Mouse (Mus musculus): ENCODE measurements around the gene Zfp661.
"Not testable (repeated sequence)": the region's sequence is repeated elsewhere in the genome, so short reads cannot be mapped to it uniquely, and the experiment has no call there.

Zfp661 gene

DNA sequence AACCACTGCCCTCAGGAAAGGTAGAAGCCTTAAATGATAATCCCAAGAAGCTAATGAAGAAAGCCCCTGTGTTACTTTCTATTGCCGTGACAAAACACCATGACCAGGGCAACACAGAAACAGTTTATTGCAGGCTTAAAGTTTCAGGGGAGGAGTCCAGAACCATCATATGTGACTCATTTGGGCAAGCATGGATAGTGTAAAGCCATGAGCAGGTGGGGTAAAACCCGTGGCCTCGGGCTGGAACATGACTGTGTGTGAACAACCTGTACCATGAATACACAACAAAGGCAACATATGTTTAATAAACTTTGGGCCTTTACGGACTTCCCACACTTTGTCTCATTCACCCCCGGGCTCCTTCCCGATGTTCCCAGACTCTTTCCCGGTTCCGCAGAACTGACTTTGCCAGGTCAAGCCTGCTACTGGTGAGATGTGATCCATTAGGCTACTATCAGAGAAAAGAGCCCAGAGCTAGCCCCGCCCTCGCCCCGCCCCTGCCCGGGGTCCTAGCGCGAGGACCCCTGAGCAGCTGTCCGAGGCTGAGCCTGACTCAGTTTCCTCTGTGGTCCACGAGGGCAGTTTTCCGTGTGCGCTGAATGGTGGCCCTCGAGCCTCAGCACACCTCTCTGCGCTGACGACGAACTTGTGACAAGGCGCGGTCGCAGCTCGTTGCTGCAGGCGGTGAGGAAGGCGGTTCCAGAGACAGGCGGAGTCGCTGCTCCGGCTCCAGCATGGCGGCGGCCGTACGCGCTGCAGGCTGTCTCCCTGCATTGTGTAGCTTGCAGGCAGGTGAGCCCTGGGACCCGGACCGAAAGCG is at the start of gene Zfp661, which contains the start of gene Mrps5:
TSS of gene Zfp661 (minus strand) at position 401 of the 820 bp plus-strand sequence.
TSS of gene Mrps5 (plus strand) at position 529 of the 820 bp plus-strand sequence.
- DNase-seq (ENCODE audit: extremely low read depth, insufficient read length, low spot score): peak; percentile 89

DNA sequence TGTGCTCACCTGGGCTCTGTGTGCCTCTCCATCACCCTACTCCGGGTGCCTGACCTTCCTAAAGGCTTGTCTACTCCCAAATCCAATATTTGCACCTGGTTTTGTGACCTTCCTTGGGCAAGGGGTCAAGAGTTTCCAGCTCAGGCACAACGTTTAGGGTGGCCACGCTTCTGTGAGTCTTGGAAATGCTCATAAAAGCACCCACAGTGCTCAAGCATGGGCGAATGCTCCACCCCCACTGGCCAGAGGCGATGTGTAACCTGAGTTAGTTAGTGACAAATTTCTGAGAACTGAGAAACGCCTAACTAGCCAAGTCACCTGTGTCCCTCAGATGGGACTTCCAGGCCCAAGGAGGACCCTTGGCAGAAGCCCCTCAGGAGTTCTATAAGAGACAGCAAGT is 48.7 kb upstream of the Zfp661 start:
- DNase-seq (ENCODE audit: extremely low read depth, insufficient read length, low spot score): no peak

DNA sequence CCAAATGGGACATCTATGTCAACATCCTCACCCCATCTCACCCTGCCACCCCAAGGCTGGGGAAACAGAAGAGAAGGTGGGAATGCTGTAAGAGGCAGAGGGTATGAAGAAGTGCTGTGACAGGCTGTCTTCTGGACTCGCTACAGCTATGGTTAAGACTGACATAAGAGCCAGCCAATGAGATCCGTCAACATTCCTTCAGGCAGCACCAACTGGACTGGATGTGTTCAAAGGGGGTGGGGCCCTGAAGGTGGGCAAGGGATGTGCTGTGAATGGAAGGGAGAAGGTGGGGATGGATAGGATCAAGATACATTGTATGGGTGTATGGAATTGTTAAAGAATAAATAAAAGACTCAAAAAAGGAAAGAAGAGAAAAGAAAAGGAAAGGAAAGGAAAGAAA is 45.7 kb upstream of the Zfp661 start:
- no peak for DNase-seq (ENCODE audit: extremely low read depth, insufficient read length, low spot score)

DNA sequence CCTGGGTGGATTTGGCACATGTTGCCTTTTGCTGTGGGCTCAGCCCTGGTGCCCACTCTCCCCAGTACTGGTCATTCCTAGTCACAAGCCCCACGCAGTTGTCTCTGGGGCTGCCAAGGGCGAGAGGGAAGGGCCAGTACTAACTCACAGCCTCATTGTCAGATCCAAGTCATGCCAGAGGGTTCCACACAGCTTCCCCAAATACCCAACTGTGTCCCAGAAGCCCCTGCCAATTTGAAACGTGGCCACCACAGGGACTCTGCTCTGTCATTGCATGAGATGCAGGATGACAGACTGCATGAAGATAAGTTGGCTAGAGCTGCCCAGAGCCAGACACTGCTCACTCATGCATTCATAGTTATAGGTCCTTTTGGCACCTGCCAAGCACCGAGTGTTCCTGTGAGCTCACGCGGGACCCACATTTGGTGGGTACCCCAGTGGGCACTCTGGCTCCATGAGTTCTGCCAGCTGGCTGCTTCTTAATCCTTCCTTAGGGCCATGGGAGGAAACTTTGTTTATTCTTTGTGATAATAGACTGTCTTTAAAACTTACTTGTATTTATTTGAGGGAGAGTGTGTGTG is 41.2 kb upstream of the Zfp661 start:
- no peak for DNase-seq (ENCODE audit: extremely low read depth, insufficient read length, low spot score)

DNA sequence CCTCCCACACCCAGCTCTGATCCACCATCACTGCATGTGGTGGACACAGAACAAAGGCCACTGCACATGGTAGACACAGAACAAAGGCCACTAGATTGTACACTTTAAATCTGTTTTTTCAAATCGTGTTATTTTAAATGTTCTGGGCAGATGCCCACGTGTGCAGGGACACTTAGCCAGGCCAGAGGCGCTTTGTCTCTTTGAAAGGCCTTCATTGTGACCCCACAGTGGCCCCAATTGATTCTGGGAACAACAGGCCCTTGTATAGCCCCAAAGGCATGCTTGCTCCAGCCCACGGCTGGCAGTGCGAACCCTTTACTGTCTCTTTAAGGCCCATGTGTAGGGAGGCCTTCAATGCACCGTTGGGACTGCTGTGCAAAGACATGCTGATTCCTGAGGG is 40.5 kb upstream of the Zfp661 start:
- DNase-seq (ENCODE audit: extremely low read depth, insufficient read length, low spot score): no peak

DNA sequence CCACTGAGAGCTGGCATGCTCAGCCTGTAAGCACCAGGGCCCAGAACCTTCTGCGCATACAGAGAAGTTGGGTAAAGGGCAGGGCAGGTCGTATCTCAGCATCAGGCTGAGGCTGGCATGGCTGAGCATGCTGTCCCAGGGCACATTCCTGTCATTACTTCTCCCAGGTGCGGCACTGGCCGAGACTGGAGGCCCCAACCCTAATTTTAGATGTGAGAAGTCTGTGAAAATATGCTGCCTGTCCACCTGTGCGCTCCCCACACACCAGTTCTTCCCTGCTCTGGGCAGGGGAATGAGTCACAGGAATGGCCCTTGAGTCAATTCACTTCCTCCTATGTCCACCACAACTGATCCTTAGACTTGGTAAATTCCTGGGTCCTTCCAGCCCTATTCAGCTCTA is 38.8 kb upstream of the Zfp661 start:
- DNase-seq (ENCODE audit: extremely low read depth, insufficient read length, low spot score): peak; percentile 45

DNA sequence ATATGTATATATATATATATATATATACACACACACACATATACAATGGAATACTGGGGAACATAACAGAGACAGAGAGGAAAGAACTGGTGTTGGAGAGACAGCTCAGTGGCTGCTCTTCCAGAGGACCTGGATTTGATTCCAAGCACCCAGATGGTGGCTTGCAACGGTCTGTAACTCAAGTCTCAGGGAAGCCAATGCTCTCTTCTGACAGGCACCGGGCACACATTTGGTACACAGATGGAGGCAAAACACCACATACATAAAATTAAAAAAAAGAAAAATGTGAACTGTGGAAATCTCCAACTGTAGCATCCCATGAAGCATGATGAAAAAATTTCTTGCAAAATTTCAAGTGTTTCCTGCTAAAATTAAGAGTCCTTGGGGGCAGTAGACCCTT is 37.9 kb upstream of the Zfp661 start:
- no peak for DNase-seq (ENCODE audit: extremely low read depth, insufficient read length, low spot score)

DNA sequence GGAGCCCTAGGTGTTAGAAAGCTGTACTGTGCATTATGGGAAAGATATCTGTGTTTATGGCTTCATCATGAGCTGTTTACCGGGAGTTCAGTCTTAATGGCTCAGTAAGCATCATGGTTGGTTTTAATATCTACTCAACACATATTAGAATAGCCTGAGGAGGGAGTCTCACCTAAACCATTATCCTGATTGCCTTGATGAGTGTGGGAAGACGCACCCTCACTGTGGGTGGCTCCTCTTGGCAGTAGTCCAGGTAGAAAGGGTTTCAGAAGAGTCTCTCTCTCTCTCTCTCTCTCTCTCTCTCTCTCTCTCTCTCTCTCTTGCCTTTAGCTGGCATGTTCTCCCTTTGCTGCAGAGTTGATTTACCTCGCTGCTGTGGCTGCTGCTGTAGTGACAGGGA is 35.2 kb upstream of the Zfp661 start:
- no peak for DNase-seq (ENCODE audit: extremely low read depth, insufficient read length, low spot score)

DNA sequence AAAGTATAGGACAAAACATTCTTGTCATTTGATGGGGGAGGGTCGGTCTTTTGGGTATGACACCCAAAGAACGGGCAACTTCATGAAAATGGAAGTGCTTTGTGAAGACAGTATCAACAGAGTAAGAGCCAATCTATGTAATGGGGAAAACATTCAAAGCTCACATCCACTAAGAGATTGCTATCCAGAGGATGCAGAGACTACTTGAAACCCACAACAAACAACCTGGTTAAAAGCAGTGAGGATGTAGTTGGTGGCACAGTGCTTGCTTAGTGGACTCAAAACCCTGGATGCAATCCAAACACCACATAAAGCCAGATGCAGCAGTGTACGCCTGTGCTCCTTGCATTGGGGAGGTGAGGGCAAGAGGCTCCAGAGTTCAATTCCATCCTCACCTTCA is 32.4 kb upstream of the Zfp661 start:
- DNase-seq (ENCODE audit: extremely low read depth, insufficient read length, low spot score): no peak

DNA sequence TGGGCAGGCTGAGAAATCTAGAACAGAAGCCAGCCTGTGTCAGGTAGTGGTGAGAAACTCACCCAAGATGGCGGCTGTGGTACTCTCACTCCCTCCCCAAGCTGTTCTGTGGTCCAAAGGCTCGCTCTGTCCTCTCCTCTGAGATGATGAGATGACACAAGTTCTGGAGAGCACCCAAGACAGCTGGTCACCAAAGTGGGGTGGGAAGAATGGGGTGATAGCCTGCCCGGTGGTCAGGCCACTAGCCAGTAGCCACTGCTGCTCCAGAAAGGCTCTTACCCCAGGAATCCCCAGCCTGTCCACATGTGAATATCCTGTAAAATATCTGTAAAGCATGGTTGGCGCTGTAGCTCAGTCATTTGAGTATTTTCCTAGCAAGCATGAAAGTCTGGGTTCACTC is 25.4 kb upstream of the Zfp661 start:
- no peak for DNase-seq (ENCODE audit: extremely low read depth, insufficient read length, low spot score)

DNA sequence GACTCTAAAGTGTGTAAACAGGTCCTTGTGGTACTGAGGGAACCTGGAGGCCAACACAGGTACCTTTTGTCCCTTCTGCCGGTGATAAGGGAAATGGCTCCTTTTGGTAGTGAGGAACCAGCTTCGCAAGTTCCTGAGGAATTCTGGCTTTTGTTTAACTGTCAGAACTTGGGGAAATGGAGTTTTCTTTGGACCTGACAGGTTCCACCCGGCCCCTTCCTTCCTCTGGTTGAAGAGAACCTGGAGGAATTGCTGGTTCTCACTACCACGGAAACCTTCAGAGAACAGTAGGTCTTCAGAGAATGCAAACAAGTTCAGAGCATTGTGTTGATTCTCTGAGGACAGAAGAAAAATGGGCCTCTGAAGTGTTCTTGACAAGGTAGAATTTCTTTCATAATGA is 24.5 kb upstream of the Zfp661 start:
- DNase-seq (ENCODE audit: extremely low read depth, insufficient read length, low spot score): no peak

DNA sequence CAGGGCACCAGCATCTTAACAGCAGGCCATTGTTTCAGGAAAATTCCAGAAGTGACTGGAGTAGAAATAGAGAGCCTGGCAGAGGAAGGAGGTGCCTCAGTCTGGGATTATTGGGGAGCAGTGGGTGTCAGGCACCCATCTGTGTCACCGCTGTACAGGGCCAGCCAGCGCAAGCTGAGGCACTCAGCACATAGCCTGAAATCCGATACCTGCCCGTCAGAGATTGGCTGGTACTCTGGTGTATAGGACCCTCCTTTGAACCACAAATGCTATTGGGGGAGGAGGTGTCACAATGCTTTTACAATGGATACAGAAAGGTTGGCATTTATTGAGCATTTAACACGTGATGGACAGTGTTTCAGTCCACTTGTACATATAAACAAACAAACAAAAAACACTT is 22.1 kb upstream of the Zfp661 start:
- DNase-seq (ENCODE audit: extremely low read depth, insufficient read length, low spot score): no peak

DNA sequence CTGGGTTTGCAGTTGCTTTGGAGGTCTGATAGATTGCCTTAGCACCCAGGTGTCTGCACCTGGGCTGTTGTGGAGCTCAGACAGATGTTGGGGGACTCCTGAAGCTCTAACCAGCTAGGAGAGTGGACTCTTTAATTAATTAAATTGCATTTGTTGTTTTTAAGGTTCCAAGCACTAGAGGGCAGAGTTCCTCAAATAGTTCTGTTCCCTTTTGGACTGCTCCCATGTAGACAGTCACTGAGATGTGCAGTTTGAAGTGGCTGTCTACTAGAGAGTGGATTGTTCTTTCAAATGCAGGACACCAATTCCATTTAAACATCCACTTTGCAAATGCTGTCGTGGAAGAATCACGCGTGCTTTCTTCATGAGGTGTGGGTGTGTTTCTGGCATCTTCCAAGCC is 21.3 kb upstream of the Zfp661 start:
- DNase-seq (ENCODE audit: extremely low read depth, insufficient read length, low spot score): no peak

DNA sequence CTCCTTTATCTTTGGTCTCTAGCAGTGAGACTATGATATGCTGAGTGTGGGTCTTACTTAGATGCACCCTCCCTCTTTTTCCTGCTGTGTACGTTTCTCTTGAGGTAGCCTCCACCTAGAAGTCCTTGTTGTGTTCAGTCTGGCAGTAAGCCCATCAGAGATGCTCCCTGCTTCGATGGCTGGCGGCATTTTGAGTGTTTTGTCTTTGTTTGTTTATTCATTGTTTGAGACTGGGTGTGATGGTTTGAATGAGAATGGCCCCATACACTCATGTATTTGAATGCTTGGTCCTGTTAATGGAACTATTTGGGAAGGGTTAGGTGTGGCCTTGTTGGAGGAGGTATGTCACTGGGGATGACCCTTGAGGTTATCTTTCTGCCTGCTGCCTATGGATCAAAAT is 18.3 kb upstream of the Zfp661 start:
- DNase-seq (ENCODE audit: extremely low read depth, insufficient read length, low spot score): no peak

DNA sequence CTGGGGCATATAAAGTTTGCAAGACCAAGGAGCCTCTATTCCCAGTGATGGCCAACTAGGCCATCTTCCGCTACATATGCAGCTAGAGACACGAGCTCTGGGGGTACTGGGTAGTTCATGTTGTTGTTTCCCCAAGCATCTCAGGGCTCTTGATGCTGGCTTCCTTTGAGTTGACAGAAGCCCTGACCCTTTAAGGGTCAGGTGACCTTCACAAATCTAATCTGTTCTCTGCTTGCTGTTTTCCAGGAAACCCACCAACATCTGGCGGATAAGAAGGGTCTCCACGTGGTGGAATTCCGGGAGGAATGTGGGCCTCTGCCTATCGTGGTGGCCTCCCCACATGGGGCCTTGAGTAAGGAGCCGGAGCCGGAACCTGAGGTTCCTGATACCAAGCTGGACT is 16.5 kb upstream of the Zfp661 start:
- DNase-seq (ENCODE audit: extremely low read depth, insufficient read length, low spot score): not testable (repeated sequence)

DNA sequence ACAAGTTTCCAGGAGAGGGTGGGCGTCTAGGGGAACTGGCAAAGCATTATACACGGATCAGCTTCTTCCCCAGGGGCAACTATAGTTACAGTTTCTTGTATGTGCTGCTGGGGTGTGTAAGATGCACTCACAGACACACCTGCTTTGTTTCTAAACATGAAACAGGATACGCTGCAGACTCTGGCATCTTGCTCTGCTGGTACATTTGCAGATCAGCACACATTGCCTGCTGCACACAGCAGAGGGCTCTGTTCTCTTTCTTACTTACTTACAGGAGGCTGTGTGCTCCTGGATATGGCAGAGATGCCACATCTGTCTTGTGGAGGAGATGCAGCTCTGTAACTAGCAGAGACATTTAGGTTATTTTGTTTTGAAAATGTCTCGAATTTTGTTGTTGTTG is 3.9 kb upstream of the Zfp661 start:
- no peak for DNase-seq (ENCODE audit: extremely low read depth, insufficient read length, low spot score)

DNA sequence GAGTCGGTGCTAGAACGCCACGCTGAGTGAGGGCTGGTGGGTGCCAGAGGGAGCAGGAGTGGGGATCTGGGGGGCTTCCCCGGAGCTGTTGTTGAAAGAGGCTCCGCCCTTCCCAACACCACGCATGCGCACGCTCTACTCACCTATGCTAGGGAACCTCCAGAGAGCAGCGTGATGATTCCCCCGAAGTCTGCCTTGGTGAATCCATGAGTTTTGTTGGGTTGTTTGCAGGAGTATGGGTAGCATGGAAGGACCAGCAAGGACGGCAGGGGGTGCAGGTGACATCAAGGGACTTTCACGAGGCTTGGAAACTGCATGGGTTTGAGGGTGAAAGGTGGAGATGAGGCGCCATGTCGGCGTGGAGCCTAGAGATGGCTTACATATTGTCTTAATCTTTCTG is 3.3 kb upstream of the Zfp661 start:
- DNase-seq (ENCODE audit: extremely low read depth, insufficient read length, low spot score): no peak

DNA sequence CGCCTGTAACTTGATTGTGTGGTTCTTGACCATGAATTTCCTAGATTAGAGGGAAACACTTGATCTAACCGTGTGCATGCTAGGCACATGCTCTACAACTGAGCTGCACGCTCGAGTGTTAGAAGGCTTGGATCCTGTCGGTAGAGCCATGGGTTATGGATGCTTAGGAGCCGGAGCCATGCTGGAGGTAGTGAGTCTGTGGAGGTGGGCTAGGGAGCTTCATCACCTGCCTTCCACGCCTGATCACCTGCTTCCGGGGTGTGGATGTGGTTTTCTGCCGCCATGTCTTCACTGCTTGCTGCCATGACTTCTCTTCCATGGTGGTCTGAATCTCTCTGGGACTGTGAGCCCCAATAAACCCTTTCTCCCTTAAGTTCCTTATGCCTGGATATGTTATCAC is 2.0 kb upstream of the Zfp661 start:
- no peak for DNase-seq (ENCODE audit: extremely low read depth, insufficient read length, low spot score)

DNA sequence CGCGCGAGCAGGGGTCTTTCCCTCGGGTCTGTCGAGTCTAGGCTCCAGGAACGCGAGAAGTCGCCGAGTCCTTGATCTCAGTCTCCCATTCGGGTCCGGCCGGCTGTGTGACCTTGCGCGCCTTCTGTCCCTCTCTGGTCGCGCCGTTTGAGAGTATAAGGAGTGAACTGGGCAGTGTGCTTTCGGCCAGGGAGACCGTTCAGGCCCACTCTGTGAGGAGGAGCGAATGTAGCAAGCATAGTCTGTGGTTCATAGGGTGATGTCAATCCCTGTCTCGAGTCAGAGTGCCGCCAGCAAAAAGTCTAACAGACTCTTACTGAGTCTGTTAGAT is 585 bp upstream of the Zfp661 start:
- no peak for DNase-seq (ENCODE audit: extremely low read depth, insufficient read length, low spot score)

DNA sequence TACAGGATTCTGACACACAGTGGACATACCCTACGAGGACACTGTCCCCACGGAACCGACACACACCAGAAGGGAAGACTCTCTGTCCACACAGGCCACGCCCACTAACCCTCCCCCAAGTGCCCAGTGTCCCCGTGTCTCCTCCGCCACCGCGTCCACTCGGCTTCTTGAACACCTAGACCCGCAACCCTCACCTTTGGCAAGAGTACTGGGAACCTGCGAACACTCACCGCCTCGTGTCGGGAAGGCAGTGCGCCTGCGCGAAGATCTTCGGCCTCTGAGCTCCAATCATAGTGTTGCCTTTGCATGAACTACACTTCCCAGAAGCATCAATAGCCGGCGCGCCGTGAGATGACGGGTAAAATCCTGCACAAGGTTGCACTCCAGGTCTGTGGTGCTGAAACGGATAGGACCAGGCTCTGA is 2.4 kb downstream of the Zfp661 start:
- DNase-seq (ENCODE audit: extremely low read depth, insufficient read length, low spot score): peak; percentile 88

DNA sequence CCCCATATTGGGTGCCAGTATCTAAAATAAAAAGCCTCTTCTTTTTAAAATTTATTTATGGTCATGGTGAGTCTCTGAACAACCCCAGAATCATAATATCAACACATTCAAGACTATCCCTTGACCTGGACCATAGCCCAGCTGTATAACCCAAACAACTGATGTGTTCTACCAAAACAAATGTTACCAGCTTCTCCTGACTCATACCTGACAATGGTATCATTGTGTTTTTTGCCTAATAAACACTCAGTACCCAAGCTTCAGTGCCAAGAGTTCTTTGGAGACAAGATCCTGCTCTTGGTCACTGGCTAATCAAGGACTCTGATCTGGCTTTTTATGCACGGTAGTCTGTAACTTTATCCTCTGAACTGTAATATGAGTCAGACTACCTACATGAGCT is 13.6 kb downstream of the Zfp661 start:
- DNase-seq (ENCODE audit: extremely low read depth, insufficient read length, low spot score): peak; percentile 36
